Mouse (Mus musculus) heart, embryonic 11.5 days (tissue): ENCODE data around the gene Slit1. TPM values are rescaled to one million over a fixed set of nuclear protein-coding genes. Genes with fewer than 3 reads are reported as not detected.

Source experiments
- ATAC-seq: fragments of 200-750 bp; cut with Nextera tagmentation; replicated peaks from 2 replicates; pipeline ENCODE4 v1.8.0; 2017; ENCODE audit warnings: moderate library complexity; ENCODE audit not compliant: insufficient number of reproducible peaks, low FRiP score, low TSS enrichment
- H3K27ac ChIP-seq: fragments of 300-500 bp; sonication (generic); 2 replicates; pipeline ENCODE4 v1.5.1; 2014; ENCODE audit warnings: mild to moderate bottlenecking, low read depth, low read length
- H3K27me3 ChIP-seq: fragments of 300-500 bp; sonication (generic); 2 replicates; pipeline ENCODE4 v1.6.1; 2014; ENCODE audit warnings: mild to moderate bottlenecking, low read length, mixed read lengths; ENCODE audit not compliant: control insufficient read depth, insufficient read depth
- H3K36me3 ChIP-seq: fragments of 300-500 bp; sonication (generic); 2 replicates; pipeline ENCODE4 v1.6.1; 2014; ENCODE audit warnings: mild to moderate bottlenecking, low read length, moderate library complexity, mixed read lengths; ENCODE audit not compliant: control insufficient read depth, insufficient read depth
- H3K4me1 ChIP-seq: fragments of 300-500 bp; sonication (generic); 2 replicates; pipeline ENCODE4 v1.6.1; 2014; ENCODE audit warnings: low read length; ENCODE audit not compliant: control insufficient read depth, insufficient read depth
- H3K4me2 ChIP-seq: fragments of 300-500 bp; sonication (generic); 2 replicates; pipeline ENCODE4 v1.6.1; 2014; ENCODE audit warnings: mild to moderate bottlenecking, moderate library complexity
- H3K4me3 ChIP-seq: fragments of 300-500 bp; sonication (generic); 2 replicates; pipeline ENCODE4 v1.5.1; 2014; ENCODE audit warnings: low read depth, low read length
- H3K9ac ChIP-seq: fragments of 300-500 bp; sonication (generic); 2 replicates; pipeline ENCODE4 v1.6.1; 2014; ENCODE audit warnings: mild to moderate bottlenecking, low read depth, low read length, moderate library complexity
- H3K9me3 ChIP-seq: fragments of 300-500 bp; sonication (generic); replicated peaks from 2 replicates; pipeline ENCODE4 v1.6.1; 2016; ENCODE audit warnings: low read length; ENCODE audit not compliant: control insufficient read depth
- WGBS: fragments of 180-500 bp; shearing (Covaris S2); extraction: QIAGEN DNeasy Blood & Tissue Kit; methylation state at CpG from one replicate; pipeline ENCODE4 v1.1.7; 2014; ENCODE audit not compliant: insufficient replicate concordance; 5-methylcytosine and 5-hydroxymethylcytosine counted together
- polyA plus RNA-seq: library from polyadenylated mRNA; unstranded; fragments of >200 nt; fragmentation: Nextera tagmentation; extraction: Ambion mirVana; gene quantifications from 2 replicates; pipeline ENCODE4 v1.2.1, GENCODE M21; 2014

Gene Slit1
- polyA plus RNA-seq, 1 experiment from 2014 or later = 0.11 TPM

GRCm38 (mm10) chr19:41581706-41582420, 161.6 kb downstream of the Slit1 start, which contains the start of gene Gm340:
Gm340 (plus strand) TSS chr19:41582370.
- 92% methylated on average over 23 of the region's 23 CpGs for WGBS
- H3K9me3 ChIP-seq = no peaks in the 10 kb centered on the region

DNA sequence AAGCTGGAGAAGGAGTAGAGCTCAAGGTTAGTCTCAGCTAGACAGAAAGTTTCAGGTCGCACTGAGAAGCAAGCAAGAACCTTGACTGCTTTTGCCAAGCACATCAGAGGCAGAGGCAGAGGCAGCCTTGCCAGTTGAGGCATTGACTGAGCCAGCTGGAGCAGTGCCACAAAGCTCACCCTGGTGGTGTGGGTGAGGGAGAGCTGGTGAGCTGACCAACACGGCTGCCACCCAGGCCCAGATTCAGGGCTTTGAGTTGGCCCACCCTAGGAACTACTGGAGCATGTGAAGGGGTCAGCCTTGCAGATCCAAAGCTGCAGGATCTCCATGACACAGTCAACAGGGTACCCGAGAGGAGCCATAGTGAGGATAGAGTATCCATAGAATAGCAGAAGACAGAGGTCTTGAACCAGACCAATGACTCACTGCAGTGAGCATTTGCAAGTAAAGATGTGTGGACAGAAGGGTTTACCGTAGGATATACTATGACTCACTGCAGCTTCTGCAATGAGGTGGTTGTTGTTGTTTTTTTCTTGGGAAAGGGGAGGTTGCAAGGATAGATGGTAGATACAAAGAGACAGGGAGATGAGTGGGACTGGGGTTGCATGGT, 164.0 kb downstream of the Slit1 start:
- Histone ChIP-seq H3K36me3 (peaks cover 9% of the 10 kb centered on the region; the same call in 1 of the 2 replicates), H3K4me3 (no peak overlapping the region), H3K4me2 (no peak overlapping the region), H3K27ac (no peak overlapping the region), H3K4me1 (no peaks in the 10 kb centered on the region), H3K27me3 (no peaks in the 10 kb centered on the region), H3K9ac (no peak overlapping the region), H3K9me3 (no peaks in the 10 kb centered on the region)
- ATAC-seq = 0 out of 2 replicates have a peak, but pooled peaks have one; percentile 22
- WGBS = 91% methylated on average over 4 of the region's 4 CpGs

More at GRCm38 (mm10) chr19:41581706-41582420, 161.6 kb downstream of the Slit1 start, which contains the start of gene Gm340:
- H3K4me1 ChIP-seq = no peaks in the 10 kb centered on the region
- H3K4me3 ChIP-seq = no peak within 1 kb of the TSS
- H3K27ac ChIP-seq = no peak within 1 kb of the TSS
- no peak within 1 kb of the TSS for H3K9ac ChIP-seq
- no peak for ATAC-seq
- peaks cover 9% of the 10 kb centered on the region; the same call in 1 of the 2 replicates for H3K36me3 ChIP-seq
- no peak within 1 kb of the TSS for H3K4me2 ChIP-seq
- no peaks in the 10 kb centered on the region for H3K27me3 ChIP-seq

- Histone ChIP-seq H3K9me3 (no peaks in the 10 kb centered on the region), H3K4me1 (no peaks in the 10 kb centered on the region), H3K36me3 (0 out of 2 replicates have a peak, but pooled peaks cover 2% of the 10 kb centered on the region), H3K4me3 (no peak overlapping the region), H3K27me3 (no peaks in the 10 kb centered on the region), H3K9ac (no peak overlapping the region), H3K4me2 (no peak overlapping the region), H3K27ac (no peak overlapping the region)
- no peak for ATAC-seq
Measured at GRCm38 (mm10) chr19:41577576-41577975, 165.9 kb downstream of the Slit1 start.

DNA sequence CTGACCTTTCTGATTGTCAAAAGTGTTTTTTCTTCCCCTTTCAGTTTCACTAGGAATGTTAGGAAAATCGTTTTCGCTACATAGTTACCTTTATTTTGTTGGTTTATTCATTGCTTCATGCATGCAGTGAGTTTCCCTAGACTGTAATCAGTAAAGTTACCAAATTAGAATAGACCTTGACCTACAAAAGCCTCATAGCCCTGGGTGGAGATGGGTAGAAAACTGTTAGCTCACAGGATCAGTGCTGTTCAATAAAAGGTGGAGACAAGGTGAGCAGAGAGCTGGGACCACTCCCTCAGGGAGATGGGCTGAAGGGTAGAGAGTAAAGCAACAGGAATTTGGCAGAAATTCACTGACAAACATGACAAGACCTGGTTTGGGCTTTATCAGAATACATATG, 169.8 kb downstream of the Slit1 start:
- no peak for ATAC-seq
- H3K9me3 ChIP-seq = no peaks in the 10 kb centered on the region
- no peaks in the 10 kb centered on the region for H3K36me3 ChIP-seq
- no peak overlapping the region for H3K27ac ChIP-seq
- no peaks in the 10 kb centered on the region for H3K27me3 ChIP-seq
- H3K4me2 ChIP-seq = no peak overlapping the region
- H3K4me3 ChIP-seq = no peak overlapping the region
- WGBS = 84% methylated on average over 2 of the region's 2 CpGs
- no peak overlapping the region for H3K9ac ChIP-seq
- no peaks in the 10 kb centered on the region for H3K4me1 ChIP-seq

GRCm38 (mm10) chr19:41568791-41569190, 174.7 kb downstream of the Slit1 start:
- H3K9ac ChIP-seq = no peak overlapping the region
- no peak overlapping the region for H3K4me2 ChIP-seq
- 63% methylated on average over 2 of the region's 2 CpGs for WGBS
- no peaks in the 10 kb centered on the region for H3K9me3 ChIP-seq
- H3K4me3 ChIP-seq = no peak overlapping the region
- no peak for ATAC-seq
- H3K27ac ChIP-seq = no peak overlapping the region
- H3K36me3 ChIP-seq = no peaks in the 10 kb centered on the region
- no peaks in the 10 kb centered on the region for H3K27me3 ChIP-seq
- no peaks in the 10 kb centered on the region for H3K4me1 ChIP-seq

DNA sequence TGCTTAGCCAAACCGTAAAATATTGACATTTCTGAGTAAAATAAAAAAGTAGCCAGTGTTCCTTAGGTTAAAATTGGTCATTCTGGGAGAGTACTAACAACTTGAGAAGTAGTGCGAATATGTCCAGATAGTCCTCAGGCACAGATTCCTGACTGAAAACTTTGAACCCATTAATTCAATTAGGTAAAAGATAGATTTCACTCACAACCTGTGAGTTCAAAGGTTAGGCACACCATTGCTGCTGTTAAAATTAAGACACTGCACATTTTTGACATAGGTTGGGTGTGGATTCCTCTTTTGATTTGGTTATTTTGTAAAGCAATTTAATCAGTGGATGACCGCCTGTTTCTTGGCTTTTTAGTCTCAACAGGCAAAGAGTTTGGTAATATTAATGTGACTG, 182.6 kb downstream of the Slit1 start:
- H3K4me2 ChIP-seq = no peak overlapping the region
- no peaks in the 10 kb centered on the region for H3K27me3 ChIP-seq
- WGBS = 89% methylated on average over 3 of the region's 3 CpGs
- no peaks in the 10 kb centered on the region for H3K9me3 ChIP-seq
- peaks cover 6% of the 10 kb centered on the region; the same call in 1 of the 2 replicates for H3K4me1 ChIP-seq
- H3K4me3 ChIP-seq = no peak overlapping the region
- no peak for ATAC-seq
- H3K36me3 ChIP-seq = peaks cover 3% of the 10 kb centered on the region
- no peak overlapping the region for H3K9ac ChIP-seq
- H3K27ac ChIP-seq = no peak overlapping the region

DNA sequence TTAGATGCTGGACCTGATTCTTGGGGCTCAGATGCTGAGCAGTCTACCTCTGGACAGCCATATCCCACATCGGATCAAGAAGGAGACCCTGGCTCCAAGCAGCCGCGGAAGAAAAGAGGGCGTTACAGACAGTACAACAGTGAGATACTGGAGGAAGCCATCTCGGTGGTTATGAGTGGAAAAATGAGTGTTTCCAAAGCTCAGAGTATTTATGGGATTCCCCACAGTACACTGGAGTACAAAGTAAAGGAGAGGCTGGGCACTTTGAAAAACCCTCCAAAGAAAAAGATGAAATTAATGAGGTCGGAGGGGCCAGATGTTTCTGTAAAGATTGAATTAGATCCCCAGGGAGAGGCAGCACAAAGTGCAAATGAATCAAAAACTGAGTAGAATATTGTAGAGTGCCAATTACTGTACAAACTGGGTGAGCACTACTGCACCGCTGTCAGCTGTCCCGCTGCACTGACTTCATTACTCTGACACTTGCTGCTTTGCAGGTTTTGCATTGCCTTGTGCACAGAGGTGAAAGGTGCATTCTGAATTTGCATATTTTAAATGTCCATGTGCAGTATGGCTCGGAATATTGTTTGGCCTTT, 184.5 kb downstream of the Slit1 start:
- no peak overlapping the region for H3K4me2 ChIP-seq
- H3K36me3 ChIP-seq = peaks cover 7% of the 10 kb centered on the region
- no peaks in the 10 kb centered on the region for H3K27me3 ChIP-seq
- no peaks in the 10 kb centered on the region for H3K9me3 ChIP-seq
- H3K27ac ChIP-seq = no peak overlapping the region
- H3K4me3 ChIP-seq = no peak overlapping the region
- WGBS = 92% methylated on average over 9 of the region's 9 CpGs
- no peak overlapping the region for H3K9ac ChIP-seq
- no peak for ATAC-seq
- peaks cover 6% of the 10 kb centered on the region; the same call in 1 of the 2 replicates for H3K4me1 ChIP-seq

GRCm38 (mm10) chr19:41557491-41557890, 186.0 kb downstream of the Slit1 start:
- Histone ChIP-seq H3K4me3 (no peak overlapping the region), H3K27ac (no peak overlapping the region), H3K27me3 (no peaks in the 10 kb centered on the region), H3K36me3 (peaks cover 7% of the 10 kb centered on the region), H3K9ac (no peak overlapping the region), H3K4me2 (no peak overlapping the region), H3K9me3 (no peaks in the 10 kb centered on the region), H3K4me1 (no peaks in the 10 kb centered on the region)
- no peak for ATAC-seq
- 84% methylated on average over 4 of the region's 4 CpGs for WGBS
